Mouse (Mus musculus) liver, postnatal 0 days (tissue): ENCODE results near the gene Irgm2. TPM values are rescaled to one million over a fixed set of nuclear protein-coding genes. Genes with fewer than 3 reads are reported as not detected.
"Not testable (repeated sequence)": the region's sequence is repeated elsewhere in the genome, so short reads cannot be mapped to it uniquely, and the experiment has no call there.

Experiments
- ATAC-seq: fragments of 200-750 bp; cut with Nextera tagmentation; 2 replicates; pipeline ENCODE4 v1.8.0; 2017; ENCODE audit warnings: mild to moderate bottlenecking, moderate library complexity
- DNase-seq: peaks from one replicate; pipeline ENCODE4 v3.0.0-alpha.2; 2016
- H3K27ac ChIP-seq: fragments of 300-500 bp; sonication (generic); 2 replicates; pipeline ENCODE4 v1.5.1; 2014; ENCODE audit warnings: antibody characterized with exemption, moderate library complexity, mild to moderate bottlenecking, low read depth
- H3K27me3 ChIP-seq: fragments of 300-500 bp; sonication (generic); 2 replicates; pipeline ENCODE4 v1.6.1; 2014; ENCODE audit warnings: low read length, control low read depth, mixed read lengths; ENCODE audit not compliant: insufficient read depth
- H3K36me3 ChIP-seq: fragments of 300-500 bp; sonication (generic); replicated peaks from 2 replicates; pipeline ENCODE4 v1.6.1; 2014; ENCODE audit warnings: mild to moderate bottlenecking, control low read depth, low read length, moderate library complexity, mixed read lengths; ENCODE audit not compliant: insufficient read depth
- H3K4me1 ChIP-seq: fragments of 300-500 bp; sonication (generic); 2 replicates; pipeline ENCODE4 v1.6.1; 2014; ENCODE audit warnings: antibody characterized with exemption, mild to moderate bottlenecking, control low read depth; ENCODE audit not compliant: insufficient read depth
- H3K4me2 ChIP-seq: fragments of 300-500 bp; sonication (generic); 2 replicates; pipeline ENCODE4 v1.6.1; 2014; ENCODE audit warnings: low read depth, mild to moderate bottlenecking, low read length, moderate library complexity, mixed read lengths
- H3K4me3 ChIP-seq: fragments of 300-500 bp; sonication (generic); 2 replicates; pipeline ENCODE4 v1.5.1; 2014; ENCODE audit warnings: low read depth, low read length
- H3K9ac ChIP-seq: fragments of 300-500 bp; sonication (generic); replicated peaks from 2 replicates; pipeline ENCODE4 v1.6.1; 2014; ENCODE audit warnings: mild to moderate bottlenecking, moderate library complexity
- H3K9me3 ChIP-seq: fragments of 300-500 bp; sonication (generic); 2 replicates; pipeline ENCODE4 v1.6.1; 2016; ENCODE audit warnings: mild to moderate bottlenecking, control low read depth, low read length, mixed read lengths
- CTCF ChIP-seq: sonication (generic); IDR thresholded peaks from 2 replicates; pipeline ENCODE4 v1.5.1; 2016; ENCODE audit warnings: antibody characterized with exemption, low read depth
- EP300 ChIP-seq: IDR thresholded peaks from 2 replicates; pipeline ENCODE4 v1.6.1; 2016; ENCODE audit warnings: antibody characterized with exemption, low read depth, mild to moderate bottlenecking
- WGBS: fragments of 180-500 bp; shearing (Covaris S2); extraction: QIAGEN DNeasy Blood & Tissue Kit; methylation state at CpG from one replicate; pipeline ENCODE4 v1.1.7; 2014; ENCODE audit not compliant: insufficient replicate concordance; 5-methylcytosine and 5-hydroxymethylcytosine counted together
- polyA plus RNA-seq: library from polyadenylated mRNA; unstranded; fragments of >200 nt; fragmentation: Nextera tagmentation; extraction: Ambion mirVana; gene quantifications from 2 replicates; pipeline ENCODE4 v1.2.1, GENCODE M21; 2015

Gene Irgm2
- polyA plus RNA-seq, 1 experiment from 2014 or later = 17.2 TPM

- peak; percentile 18; the same call in 1 of the 2 replicates for ATAC-seq
- H3K36me3 ChIP-seq = peaks cover 14% of the 10 kb centered on the region
- no peaks in the 10 kb centered on the region for H3K27me3 ChIP-seq
- H3K9me3 ChIP-seq = 0 out of 2 replicates have a peak, but pooled peaks cover 2% of the 10 kb centered on the region
- 63% methylated on average over 4 of the region's 4 CpGs for WGBS
- H3K4me3 ChIP-seq = no peak overlapping the region
- TF ChIP-seq EP300 = no peak
- TF ChIP-seq CTCF = no peak
- H3K4me2 ChIP-seq = no peak overlapping the region
- no peak overlapping the region for H3K9ac ChIP-seq
- H3K27ac ChIP-seq = peak overlapping the region; percentile 77
- peaks cover 29% of the 10 kb centered on the region for H3K4me1 ChIP-seq
- no peak for DNase-seq
Measured at GRCm38 (mm10) chr11:58169666-58170065, 29.8 kb upstream of the Irgm2 start.

- peaks cover 30% of the 10 kb centered on the region for H3K36me3 ChIP-seq
- TF ChIP-seq CTCF (no peak), EP300 (peak; percentile 64; the same call in 1 of the 2 replicates)
- peak within 1 kb of the TSS; percentile 87 for H3K4me2 ChIP-seq
- peak within 1 kb of the TSS; percentile 65 for H3K27ac ChIP-seq
- H3K4me1 ChIP-seq = peaks cover 29% of the 10 kb centered on the region
- no peaks in the 10 kb centered on the region for H3K9me3 ChIP-seq
- peak within 1 kb of the TSS; percentile 78 for H3K4me3 ChIP-seq
- under 1% methylated on average over 34 of the region's 34 CpGs for WGBS
- ATAC-seq = peak; percentile 71
- DNase-seq = peak; percentile 96
- H3K27me3 ChIP-seq = no peaks in the 10 kb centered on the region
- peak within 1 kb of the TSS; percentile 86 for H3K9ac ChIP-seq
Measured at GRCm38 (mm10) chr11:58171459-58172091, 27.8 kb upstream of the Irgm2 start, which contains the start of gene Mrpl22. Mrpl22 (plus strand) TSS chr11:58171661.

- no peaks in the 10 kb centered on the region for H3K4me1 ChIP-seq
- 9% methylated on average over 3 of the region's 3 CpGs for WGBS
- no peak overlapping the region for H3K4me3 ChIP-seq
- no peak overlapping the region for H3K27ac ChIP-seq
- no peaks in the 10 kb centered on the region for H3K9me3 ChIP-seq
- peak; percentile 81 for DNase-seq
- no peak overlapping the region for H3K9ac ChIP-seq
- no peaks in the 10 kb centered on the region for H3K27me3 ChIP-seq
- no peak overlapping the region for H3K4me2 ChIP-seq
- ATAC-seq = peak; percentile 74
- H3K36me3 ChIP-seq = peaks cover 36% of the 10 kb centered on the region
- peak; percentile 96 for TF ChIP-seq CTCF
- peak; percentile 24; the same call in 1 of the 2 replicates for TF ChIP-seq EP300
Measured at GRCm38 (mm10) chr11:58179563-58179962, 19.9 kb upstream of the Irgm2 start.

GRCm38 (mm10) chr11:58179986-58180385 lies 19.4 kb upstream of the Irgm2 start:
- not testable (repeated sequence) for H3K9me3 ChIP-seq, ATAC-seq, H3K4me3 ChIP-seq, H3K4me2 ChIP-seq, H3K27me3 ChIP-seq, H3K27ac ChIP-seq, H3K4me1 ChIP-seq, H3K9ac ChIP-seq, DNase-seq
- H3K36me3 ChIP-seq = peaks cover 36% of the 10 kb centered on the region
- WGBS = 88% methylated on average over 6 of the region's 6 CpGs

DNA sequence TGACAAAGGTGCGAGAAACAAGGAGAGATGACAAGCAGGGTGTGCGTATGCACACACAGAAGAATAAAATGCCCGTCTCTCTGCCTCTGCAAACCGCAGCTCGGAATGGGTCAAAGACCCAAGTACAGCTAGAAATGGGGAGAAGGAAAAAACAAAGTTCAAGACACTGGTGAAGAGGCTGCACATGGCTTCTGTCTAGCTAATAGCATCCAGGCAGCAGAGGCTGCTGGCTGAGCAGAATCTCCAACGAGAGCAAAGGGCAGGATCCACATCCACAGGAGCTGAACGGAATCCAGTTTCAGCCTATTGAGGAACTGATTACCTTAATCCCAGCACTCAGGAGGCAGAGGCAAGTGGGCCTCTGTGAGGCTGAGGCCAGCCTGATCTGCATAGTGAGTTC lies 18.7 kb upstream of the Irgm2 start:
- Histone ChIP-seq H3K27me3 (no peaks in the 10 kb centered on the region), H3K27ac (no peak overlapping the region), H3K9ac (no peak overlapping the region), H3K4me3 (no peak overlapping the region), H3K4me2 (no peak overlapping the region), H3K9me3 (no peaks in the 10 kb centered on the region), H3K4me1 (no peaks in the 10 kb centered on the region), H3K36me3 (peaks cover 28% of the 10 kb centered on the region)
- no peak for ATAC-seq
- no peak for TF ChIP-seq EP300
- no peak for TF ChIP-seq CTCF
- DNase-seq = no peak
- 84% methylated on average over 7 of the region's 7 CpGs for WGBS

GRCm38 (mm10) chr11:58183579-58183978 lies 15.8 kb upstream of the Irgm2 start:
- WGBS = 64% methylated on average over 3 of the region's 3 CpGs
- H3K4me3 ChIP-seq = peak overlapping the region; percentile 17
- no peaks in the 10 kb centered on the region for H3K27me3 ChIP-seq
- H3K27ac ChIP-seq = peak overlapping the region; percentile 49; the same call in 1 of the 2 replicates
- peak overlapping the region; percentile 44 for H3K4me2 ChIP-seq
- DNase-seq (no peak), ATAC-seq (0 out of 2 replicates have a peak, but pooled peaks have one; percentile 15)
- no peaks in the 10 kb centered on the region for H3K4me1 ChIP-seq
- TF ChIP-seq CTCF = no peak
- TF ChIP-seq EP300 = no peak
- H3K36me3 ChIP-seq = 0 out of 2 replicates have a peak, but pooled peaks cover 3% of the 10 kb centered on the region
- H3K9me3 ChIP-seq = no peaks in the 10 kb centered on the region
- H3K9ac ChIP-seq = no peak overlapping the region; the same call in 1 of the 2 replicates
